15 mouse cellular contexts compared by ENCODE assay signal in genomic region chr8:125516115-125516905, GRCm38 (mm10). TPM values are rescaled to one million over a fixed set of nuclear protein-coding genes. Genes with fewer than 3 reads are reported as not detected.
A peak's percentile ranks its signal among the peaks of the same experiment; 100 is the strongest.
DNase-seq lines count a peak whose midpoint lies in the region; ATAC-seq and TF ChIP-seq lines count a peak whose summit lies in the region.
"Had no signal": no experiment of that assay in that cellular context is flagged by ENCODE, and none has a peak within 500 bp of the region (broad histone marks: within the 10 kb centered on the region; RNA-seq: fewer than 3 reads in every experiment).

No protein-coding gene starts in this region.

- DNase-seq in adrenal gland, adult 2 months, result peak; percentile 74
- no peak for DNase-seq in adrenal gland, postnatal 4 days (ENCODE audit: low spot score in 2 of 2)
- no peak for DNase-seq in forebrain, embryonic 10.5 days (ENCODE audit: extremely low spot score, low spot score)
- no peak for DNase-seq in heart, adult 18-20 months
- DNase-seq in right cerebral cortex, postnatal 36 days (ENCODE audit: low spot score in 2 of 2), result no peak
- DNase-seq: embryo, embryonic 11 days; kidney, adult 9 months; lung, postnatal 10 days had no signal

- H3K9me3 ChIP-seq in forebrain, embryonic 10.5 days, result no peaks in the 10 kb centered on the region
- no peaks in the 10 kb centered on the region for H3K9me3 ChIP-seq in forebrain, embryonic 16.5 days (ENCODE audit: control insufficient read depth, low read length)
- H3K9me3 ChIP-seq in heart, embryonic 16.5 days (replicated peaks; ENCODE audit: control insufficient read depth, low read length), result no peaks in the 10 kb centered on the region
- H3K9me3 ChIP-seq in ES-Bruce4 (replicated peaks; ENCODE audit: control insufficient read depth, insufficient read depth, low read length, poor library complexity, severe bottlenecking), result no peaks in the 10 kb centered on the region
- H3K9me3 ChIP-seq: forebrain, embryonic 13.5 days; limb, embryonic 10.5 days; liver, embryonic 12.5 days had no signal

- H3K4me1 ChIP-seq in forebrain, embryonic 10.5 days, result peaks cover 90% of the 10 kb centered on the region
- peaks cover 22% of the 10 kb centered on the region for H3K4me1 ChIP-seq in forebrain, embryonic 16.5 days (replicated peaks; ENCODE audit: control insufficient read depth, insufficient read depth, low read length)
- H3K4me1 ChIP-seq in heart, embryonic 16.5 days (ENCODE audit: control insufficient read depth, insufficient read depth, low read length), result peaks cover 68% of the 10 kb centered on the region
- peaks cover 18% of the 10 kb centered on the region for H3K4me1 ChIP-seq in ES-Bruce4 (ENCODE audit: control insufficient read depth, insufficient read depth, low read length)

- no peaks in the 10 kb centered on the region; the same call in 1 of the 2 replicates for H3K36me3 ChIP-seq in forebrain, embryonic 10.5 days (replicated peaks)
- H3K36me3 ChIP-seq in forebrain, embryonic 16.5 days (ENCODE audit: control insufficient read depth, insufficient read depth), result no peaks in the 10 kb centered on the region
- peaks cover 3% of the 10 kb centered on the region; the same call in 1 of the 2 replicates for H3K36me3 ChIP-seq in heart, embryonic 16.5 days (ENCODE audit: control insufficient read depth, insufficient read depth)
- no peaks in the 10 kb centered on the region for H3K36me3 ChIP-seq in ES-Bruce4 (ENCODE audit: control insufficient read depth, insufficient read depth, low read length, poor library complexity, severe bottlenecking)
- H3K36me3 ChIP-seq: liver, embryonic 12.5 days had no signal

- no peak for TF ChIP-seq CTCF in ES-Bruce4 (IDR thresholded peaks at IDR 0.05; ENCODE audit: low read depth, low read length)

- ATAC-seq in forebrain, embryonic 16.5 days, result no peak
- ATAC-seq in heart, embryonic 16.5 days (replicated peaks; ENCODE audit: extremely low read depth, insufficient read depth, low FRiP score), result no peak
- ATAC-seq: forebrain, embryonic 13.5 days; liver, embryonic 12.5 days had no signal

- peak overlapping the region; percentile 30; the same call in 1 of the 2 replicates for H3K27ac ChIP-seq in forebrain, embryonic 10.5 days
- H3K27ac ChIP-seq in forebrain, embryonic 16.5 days (ENCODE audit: low read length), result no peak overlapping the region
- peak overlapping the region; percentile 28 for H3K27ac ChIP-seq in heart, embryonic 16.5 days (ENCODE audit: low read length)
- H3K27ac ChIP-seq in ES-Bruce4 (ENCODE audit: insufficient read depth, low read length), result peak overlapping the region; percentile 51; the same call in 1 of the 2 replicates
- H3K27ac ChIP-seq: forebrain, embryonic 13.5 days; limb, embryonic 10.5 days; liver, embryonic 12.5 days had no signal

- H3K27me3 ChIP-seq in forebrain, embryonic 10.5 days (ENCODE audit: poor library complexity, severe bottlenecking), result no peaks in the 10 kb centered on the region
- no peaks in the 10 kb centered on the region for H3K27me3 ChIP-seq in forebrain, embryonic 16.5 days (replicated peaks; ENCODE audit: control insufficient read depth, insufficient read depth, low read length)
- no peaks in the 10 kb centered on the region for H3K27me3 ChIP-seq in heart, embryonic 16.5 days (ENCODE audit: control insufficient read depth, insufficient read depth, low read length)
- no peaks in the 10 kb centered on the region for H3K27me3 ChIP-seq in ES-Bruce4 (ENCODE audit: control insufficient read depth, insufficient read depth, low read length, poor library complexity, severe bottlenecking)
- H3K27me3 ChIP-seq: forebrain, embryonic 13.5 days had no signal

- no peak overlapping the region for H3K4me3 ChIP-seq in forebrain, embryonic 10.5 days
- H3K4me3 ChIP-seq in forebrain, embryonic 16.5 days (replicated peaks; ENCODE audit: low read length), result no peak overlapping the region
- H3K4me3 ChIP-seq in heart, embryonic 16.5 days (ENCODE audit: low read length), result no peak overlapping the region
- H3K4me3 ChIP-seq in ES-Bruce4 (ENCODE audit: low read depth, low read length), result no peak overlapping the region
- H3K4me3 ChIP-seq: forebrain, embryonic 13.5 days; limb, embryonic 10.5 days; liver, embryonic 12.5 days had no signal

- H3K9ac ChIP-seq in forebrain, embryonic 16.5 days (replicated peaks; ENCODE audit: low read depth, low read length), result no peak overlapping the region
- no peak overlapping the region for H3K9ac ChIP-seq in heart, embryonic 16.5 days (ENCODE audit: low read length)
- H3K9ac ChIP-seq in ES-Bruce4 (ENCODE audit: low read depth, poor library complexity, severe bottlenecking), result no peak overlapping the region
- H3K9ac ChIP-seq: forebrain, embryonic 13.5 days; liver, embryonic 12.5 days had no signal

- TF ChIP-seq EP300 in ES-Bruce4 (IDR thresholded peaks at IDR 0.05; ENCODE audit: insufficient read depth, low read depth, low read length), result no peak

- no peak for TF ChIP-seq POLR2A in ES-Bruce4 (IDR thresholded peaks at IDR 0.05; ENCODE audit: insufficient read depth, low read length)

- H3K4me2 ChIP-seq in forebrain, embryonic 16.5 days (ENCODE audit: low read length), result no peak overlapping the region
- no peak overlapping the region for H3K4me2 ChIP-seq in heart, embryonic 16.5 days (ENCODE audit: low read depth, low read length)
- H3K4me2 ChIP-seq: forebrain, embryonic 13.5 days; liver, embryonic 12.5 days; midbrain, embryonic 11.5 days had no signal

- 68% methylated on average over 6 of the region's 6 CpGs for WGBS in forebrain, embryonic 10.5 days
- 77% methylated on average over 6 of the region's 6 CpGs for WGBS in forebrain, embryonic 16.5 days
- WGBS in heart, embryonic 16.5 days, result 63% methylated on average over 6 of the region's 6 CpGs

RNA-seq across cellular contexts. Expression of gene Sipa1l2, which starts 53.3 kb away (rescaled TPM):
- total RNA-seq in adrenal gland, adult 2 months (2021), result 10 to 100 TPM; 43.5 to 55.8 TPM
- polyA plus RNA-seq in adrenal gland, adult 2 months (2012; rRNA removed), result 36.0 and 51.6 TPM in 2 replicates
- 10 to 100 TPM; 47.6 to 52.7 TPM for total RNA-seq in adrenal gland, postnatal 4 days (2021)
- 13.1 and 15.4 TPM in 2 replicates for polyA plus RNA-seq in forebrain, embryonic 10.5 days (2016; fragmentation: Nextera tagmentation; extraction: Ambion mirVana)
- 32.8 and 33.4 TPM in 2 replicates for polyA plus RNA-seq in forebrain, embryonic 16.5 days (2015; fragmentation: Nextera tagmentation; extraction: Ambion mirVana)
- 19.9 and 24.4 TPM in 2 replicates for polyA plus RNA-seq in heart, embryonic 16.5 days (2015; fragmentation: Nextera tagmentation; extraction: Ambion mirVana)
- 10 to 100 TPM; 37.9 to 42.2 TPM for total RNA-seq in heart, adult 18-20 months (2021)
- 24.3 and 25.1 TPM in 2 replicates for polyA plus RNA-seq in ES-Bruce4 (2011; ENCODE audit: insufficient read depth, insufficient read length, low read depth, missing spikeins)
